Mouse (Mus musculus): ENCODE data around the gene Col23a1.

Gene Col23a1

DNA sequence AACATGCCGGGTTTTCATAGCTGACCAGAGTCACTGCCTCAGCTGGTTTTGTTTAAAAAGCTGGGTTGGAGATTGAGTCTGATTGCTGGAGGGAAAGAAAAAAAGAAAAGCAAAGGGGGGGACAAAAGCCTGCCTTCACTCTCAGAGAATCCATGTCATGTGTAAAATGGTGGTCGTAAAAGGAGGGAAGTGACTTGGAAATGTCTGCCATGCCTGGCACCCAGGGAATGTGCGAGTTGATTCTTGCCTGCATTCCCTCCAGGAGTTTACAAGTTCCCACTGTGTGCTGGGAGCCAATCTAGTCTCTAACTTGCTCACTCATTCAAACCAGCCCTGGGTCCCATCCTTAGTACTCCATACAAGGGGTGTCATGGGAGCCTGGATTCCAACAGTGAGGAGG is 100.8 kb downstream of the Col23a1 start:
- DNase-seq: peak in 1 of 2 experiments; percentile 10

DNA sequence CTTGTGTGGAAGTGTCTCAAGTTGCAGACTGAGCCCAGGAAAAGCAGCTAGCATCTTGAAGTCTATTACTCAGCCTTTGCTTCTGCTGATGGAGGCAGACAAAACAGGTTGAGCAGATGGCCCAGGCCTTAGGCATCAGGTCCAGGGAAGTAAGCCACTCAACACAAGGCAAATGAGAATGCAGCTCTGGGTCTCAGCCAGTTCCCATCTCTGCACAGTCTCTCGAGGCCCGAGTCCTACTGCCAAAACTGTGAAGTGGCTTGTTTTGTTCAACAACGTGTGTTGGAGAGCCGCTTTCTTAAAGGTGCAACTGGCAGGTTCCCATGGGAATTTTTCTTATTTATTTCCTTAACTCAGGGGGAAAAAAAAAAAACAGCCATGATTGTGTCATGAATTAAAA is 101.8 kb downstream of the Col23a1 start:
- DNase-seq: peak; percentile 86 to 92

DNA sequence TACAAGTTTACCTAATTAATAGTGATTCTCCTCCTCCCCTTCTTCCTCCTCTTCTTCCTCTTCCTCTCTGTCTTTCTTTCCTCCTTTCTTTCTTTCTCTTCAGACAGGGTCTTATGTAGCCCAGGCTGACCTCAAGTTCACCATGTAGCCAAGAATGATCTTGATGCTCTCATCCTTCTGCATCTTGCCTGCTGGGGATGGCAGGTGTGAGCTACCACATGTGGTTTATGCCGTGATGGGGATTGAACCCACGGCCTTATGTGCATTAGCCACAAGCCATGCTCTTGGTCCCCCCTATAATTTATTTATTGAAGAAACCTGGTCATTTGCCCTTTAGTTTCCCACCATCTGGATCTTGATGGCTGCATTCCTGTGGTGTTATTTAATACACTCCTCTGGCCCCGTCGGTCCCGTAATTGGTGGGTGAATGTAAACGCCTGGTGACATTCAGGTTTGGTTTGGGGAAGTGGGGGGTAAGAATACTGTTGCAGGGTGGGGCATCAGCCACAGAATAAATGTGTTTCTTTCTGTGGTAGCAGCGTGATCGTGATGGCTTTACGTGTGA is 104.7 kb downstream of the Col23a1 start:
- DNase-seq: no peak

DNA sequence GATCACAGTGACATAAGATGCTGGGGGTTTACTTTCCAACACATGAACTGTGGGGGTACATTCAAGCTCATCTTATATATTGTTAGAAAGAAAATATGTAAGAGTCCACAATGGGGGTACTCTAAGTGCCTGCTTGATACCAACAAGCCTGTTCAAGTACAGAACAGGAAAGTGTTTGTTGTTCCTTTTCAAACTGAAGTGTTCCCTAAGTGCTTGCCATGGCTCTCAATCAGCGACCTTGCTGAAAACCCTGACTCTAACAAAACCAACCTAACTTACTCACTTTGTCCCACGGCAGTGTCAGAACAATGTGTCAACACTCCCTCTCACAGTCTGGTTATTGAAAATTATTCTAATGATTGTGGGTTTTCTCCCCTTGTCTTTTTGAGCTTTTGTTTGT is 106.7 kb downstream of the Col23a1 start:
- DNase-seq: no peak

DNA sequence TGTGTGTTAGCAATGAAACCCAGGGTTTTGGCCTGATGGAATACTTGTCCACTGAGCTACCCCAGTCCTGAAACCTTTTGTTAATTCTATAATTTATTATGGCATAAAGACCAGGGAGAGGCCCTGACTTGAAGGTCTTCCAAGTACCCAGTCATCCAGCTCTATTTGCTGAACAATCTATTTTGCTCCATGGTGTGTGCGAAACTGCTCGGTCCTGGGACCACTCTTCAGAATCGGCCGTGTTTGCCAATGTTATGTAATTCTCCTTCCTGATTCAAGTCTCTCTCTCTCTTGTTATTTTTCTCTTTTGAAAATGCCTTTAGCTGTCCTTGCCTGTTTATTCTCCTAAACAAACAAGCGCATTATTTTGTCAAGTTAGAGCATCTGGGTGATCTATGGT is 108.4 kb downstream of the Col23a1 start:
- DNase-seq: no peak

DNA sequence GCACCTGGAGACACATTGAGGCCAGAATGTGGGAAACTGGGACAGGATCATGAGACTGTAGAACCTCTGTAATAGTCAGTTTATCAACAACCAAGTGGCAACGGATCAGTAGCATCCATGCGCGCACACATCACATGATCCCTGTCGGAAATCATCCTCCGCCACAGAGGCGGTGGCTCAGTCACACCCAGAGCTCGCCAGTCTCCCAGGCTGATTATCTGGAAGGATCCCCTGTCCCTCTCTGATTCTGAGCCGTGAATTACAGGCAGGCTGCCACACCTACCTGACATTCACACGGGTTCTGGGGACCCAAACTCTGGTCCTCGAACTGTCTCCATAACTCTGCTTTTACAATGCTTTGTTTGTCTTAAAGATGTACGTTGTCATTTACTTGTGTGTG is 110.6 kb downstream of the Col23a1 start:
- no peak for DNase-seq

DNA sequence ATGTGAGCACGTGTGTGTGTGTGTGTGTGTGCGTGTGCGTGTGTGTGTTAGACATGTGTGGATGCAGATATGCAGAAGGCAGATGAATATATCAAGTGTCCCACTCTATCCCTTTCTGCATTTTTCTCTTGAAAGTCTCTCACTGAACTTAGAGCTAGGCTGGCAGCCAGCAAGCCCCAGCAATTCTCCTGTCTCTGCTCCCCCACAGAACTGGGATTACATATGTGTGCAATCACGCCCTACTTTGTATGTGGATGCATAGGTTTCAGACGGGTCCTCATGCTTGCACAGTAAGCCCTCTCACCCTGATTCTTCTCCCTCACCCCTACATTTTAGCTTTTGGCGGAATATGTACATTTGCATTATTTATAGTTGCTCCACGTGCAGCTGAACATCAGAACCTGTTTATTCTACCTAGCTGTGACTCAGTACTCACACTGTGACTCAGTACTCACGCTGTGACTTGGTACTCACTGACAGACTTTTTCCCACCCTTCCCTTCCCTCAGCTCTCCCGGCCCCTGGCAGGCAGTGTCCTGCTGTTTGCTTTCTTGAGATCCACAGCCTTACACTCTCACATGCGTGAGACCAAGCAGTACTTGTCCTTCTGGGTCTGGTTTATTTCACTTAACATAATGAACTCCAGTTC is 111.9 kb downstream of the Col23a1 start:
- DNase-seq: no peak

DNA sequence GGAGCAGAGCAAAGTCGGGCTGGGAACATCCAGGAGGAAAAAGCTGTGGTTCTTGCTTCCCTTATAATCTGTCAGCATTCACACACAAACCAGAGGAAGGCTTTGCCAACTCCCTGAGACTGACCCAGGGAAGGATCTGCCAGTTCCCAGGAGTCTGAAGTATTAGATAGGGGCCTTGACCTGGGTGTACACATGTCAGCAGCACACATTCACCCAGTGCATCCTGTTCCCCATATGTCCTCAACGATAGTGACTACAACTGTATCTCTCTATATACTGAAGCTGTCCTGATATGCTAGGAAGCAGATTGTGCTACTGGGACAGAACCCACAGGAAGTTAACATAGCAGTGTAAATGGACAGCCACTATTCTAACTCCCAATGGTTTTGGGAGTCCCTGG is 114.2 kb downstream of the Col23a1 start:
- DNase-seq: no peak

DNA sequence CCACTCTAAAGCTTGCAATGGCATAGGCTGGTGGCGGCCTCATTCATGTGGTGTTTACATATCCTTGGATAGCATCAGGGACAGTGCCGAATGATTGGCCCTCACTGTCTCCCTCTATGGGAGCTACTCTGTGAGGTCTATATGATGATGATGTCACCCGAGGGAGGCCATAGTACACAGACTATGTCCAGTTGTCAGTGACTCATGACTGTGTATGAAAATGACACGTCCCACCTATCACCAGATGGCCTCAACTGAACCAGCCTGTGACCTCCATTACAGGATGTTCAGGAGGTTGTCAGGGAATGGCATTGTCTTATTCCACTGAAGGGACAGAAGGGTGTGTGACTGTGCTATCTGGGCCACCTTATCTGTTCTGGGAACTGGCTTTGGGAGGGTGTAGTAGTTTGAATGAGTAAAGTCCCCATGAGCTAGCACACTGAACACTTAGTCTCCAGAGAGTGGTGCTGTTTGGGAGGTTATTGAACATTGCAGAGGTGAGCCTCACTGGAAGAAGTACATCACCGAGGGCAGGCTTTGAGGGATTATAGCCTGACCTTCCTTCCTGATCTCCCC is 115.2 kb downstream of the Col23a1 start:
- DNase-seq: no peak

DNA sequence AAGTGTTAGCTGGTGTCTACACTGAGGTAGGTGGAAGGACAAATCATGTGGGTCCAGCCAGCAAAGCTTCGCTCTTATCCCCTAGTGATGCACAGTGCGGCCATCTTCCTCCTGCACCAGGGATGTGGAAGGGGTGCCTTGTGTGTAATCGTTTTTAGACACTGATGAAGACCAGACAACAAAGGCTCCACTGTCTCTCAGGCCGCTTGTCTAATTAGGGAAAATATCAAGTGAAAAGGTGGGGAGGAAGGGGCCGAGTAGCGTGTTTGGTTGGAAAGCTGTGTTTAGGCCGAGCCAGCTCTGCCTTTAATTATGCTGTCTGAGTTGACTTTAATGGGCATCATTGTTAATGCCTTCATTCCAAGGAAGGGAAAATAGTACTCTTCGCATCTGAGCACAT is 116.8 kb downstream of the Col23a1 start:
- DNase-seq: no peak

DNA sequence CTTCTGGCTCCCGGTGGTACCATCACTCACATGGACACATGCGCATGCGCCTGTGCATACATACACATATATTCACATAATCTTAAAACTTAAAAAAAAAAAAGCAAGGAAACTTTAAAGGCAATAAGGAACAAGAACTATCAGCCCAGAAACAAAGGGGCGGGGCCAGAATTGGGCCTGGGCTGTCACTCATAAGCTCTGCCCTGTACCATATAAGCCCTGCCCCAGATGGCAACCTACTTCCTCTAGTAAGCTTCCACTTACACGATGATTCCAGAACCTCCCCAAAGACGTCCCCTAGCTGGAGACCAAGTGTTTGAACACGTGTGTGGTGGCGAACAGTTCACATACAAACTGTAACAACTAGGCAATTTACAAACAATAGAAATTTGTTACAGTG is 117.6 kb downstream of the Col23a1 start:
- no peak for DNase-seq

DNA sequence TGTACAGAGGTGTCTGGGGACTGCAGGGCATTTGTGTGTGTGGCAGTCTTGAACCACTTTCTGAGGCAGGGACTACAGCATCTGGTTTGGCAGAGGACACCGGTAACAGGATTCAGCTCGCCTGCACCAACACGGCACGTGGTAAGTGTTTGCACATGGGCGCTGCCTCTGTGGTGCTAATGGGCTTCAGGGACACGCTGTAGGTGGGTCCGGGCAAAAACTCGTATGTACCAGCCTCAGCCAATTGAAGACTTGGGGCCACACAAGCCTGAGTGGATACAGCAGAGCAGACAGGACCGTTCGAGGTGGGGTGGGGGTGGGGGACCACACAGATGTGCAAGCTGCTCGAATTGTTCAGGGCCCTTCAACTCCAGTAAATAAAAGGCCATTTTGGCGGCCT is 121.1 kb downstream of the Col23a1 start:
- DNase-seq: no peak

DNA sequence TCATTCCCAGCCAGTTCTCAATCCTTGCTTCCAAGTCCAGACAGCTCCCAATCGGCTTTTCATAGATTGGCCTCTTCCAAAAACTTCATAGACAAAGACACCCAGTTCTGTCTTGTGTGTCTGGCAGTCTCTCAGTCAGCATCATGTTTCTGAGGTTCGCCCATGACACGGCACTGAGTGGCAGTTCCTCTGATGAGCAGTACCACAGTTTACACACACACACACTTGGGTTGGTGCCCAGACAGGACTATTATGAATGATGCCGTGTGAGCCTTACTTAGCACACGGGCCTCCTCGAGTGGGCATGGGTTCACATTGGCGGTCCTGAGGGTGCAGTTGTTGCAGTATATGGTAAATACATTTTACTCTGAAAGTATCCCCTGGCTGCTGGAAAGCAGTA is 124.8 kb downstream of the Col23a1 start:
- DNase-seq: no peak

DNA sequence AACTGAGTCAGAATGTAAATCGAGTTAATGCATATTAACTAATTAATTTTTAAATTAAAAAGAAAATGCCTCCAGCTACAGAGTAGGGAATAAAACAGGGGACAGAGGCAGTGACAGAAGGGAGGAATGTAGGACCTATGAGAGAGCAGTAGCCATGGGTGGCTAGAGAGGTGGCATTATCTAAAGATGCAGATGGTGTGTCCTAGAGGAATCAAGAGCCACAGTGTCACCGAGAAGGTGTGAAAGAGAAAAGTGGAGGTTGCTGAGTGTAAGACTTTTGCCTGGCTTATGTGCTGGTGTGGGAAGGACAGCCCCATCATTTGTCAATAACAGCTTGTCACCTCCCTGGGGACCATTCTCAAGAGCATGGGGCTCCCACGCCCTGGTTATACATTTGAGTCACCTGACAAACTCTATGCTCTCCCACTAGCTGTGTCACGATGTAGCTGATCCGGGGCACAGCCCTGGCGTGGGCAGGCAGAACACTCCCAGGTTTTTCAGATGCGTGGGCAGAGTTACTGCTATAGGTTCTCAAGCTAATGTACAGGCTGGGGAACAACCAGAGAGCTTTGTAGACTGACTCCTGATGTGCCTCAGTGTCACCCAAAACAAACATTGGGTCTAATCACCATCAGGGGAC is 125.4 kb downstream of the Col23a1 start:
- DNase-seq: no peak

DNA sequence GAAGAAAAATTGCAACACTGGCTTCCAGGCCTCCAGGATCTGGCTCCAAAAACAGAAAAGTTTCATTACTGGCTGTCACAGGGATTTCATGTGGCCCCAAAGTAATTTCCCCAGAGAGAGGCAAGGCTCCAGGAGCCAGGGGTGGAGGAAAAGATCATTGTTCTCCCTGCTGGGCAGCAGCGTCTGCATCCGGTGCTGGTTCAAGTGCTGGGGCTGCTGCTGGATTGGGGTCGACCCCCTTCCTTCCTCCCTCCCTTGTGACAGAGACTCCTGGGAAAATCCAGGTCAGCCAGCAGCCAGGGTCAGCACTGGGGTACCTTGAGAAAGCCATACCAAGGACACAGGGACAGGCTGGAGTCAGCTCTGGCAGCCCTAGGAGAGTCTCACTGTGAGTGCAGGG is 129.1 kb downstream of the Col23a1 start:
- DNase-seq: no peak

DNA sequence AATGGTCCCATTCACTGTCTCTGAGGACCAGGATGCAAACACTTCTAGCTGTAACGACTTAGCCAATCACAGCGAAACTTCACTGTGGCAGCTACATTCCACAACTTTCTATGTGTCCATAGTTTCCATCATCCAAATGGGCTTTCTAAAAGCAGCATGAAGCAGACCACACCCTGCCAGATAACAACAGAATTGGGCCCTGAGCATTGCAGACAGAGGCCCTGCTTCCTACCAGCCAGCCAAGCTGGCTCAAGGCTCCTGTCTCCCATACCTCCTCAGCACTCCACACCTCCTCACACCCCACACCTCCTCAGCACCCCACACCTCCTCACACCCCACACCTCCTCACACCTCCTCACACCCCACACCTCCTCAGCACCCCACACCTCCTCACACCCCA is 132.2 kb downstream of the Col23a1 start:
- DNase-seq: no peak

DNA sequence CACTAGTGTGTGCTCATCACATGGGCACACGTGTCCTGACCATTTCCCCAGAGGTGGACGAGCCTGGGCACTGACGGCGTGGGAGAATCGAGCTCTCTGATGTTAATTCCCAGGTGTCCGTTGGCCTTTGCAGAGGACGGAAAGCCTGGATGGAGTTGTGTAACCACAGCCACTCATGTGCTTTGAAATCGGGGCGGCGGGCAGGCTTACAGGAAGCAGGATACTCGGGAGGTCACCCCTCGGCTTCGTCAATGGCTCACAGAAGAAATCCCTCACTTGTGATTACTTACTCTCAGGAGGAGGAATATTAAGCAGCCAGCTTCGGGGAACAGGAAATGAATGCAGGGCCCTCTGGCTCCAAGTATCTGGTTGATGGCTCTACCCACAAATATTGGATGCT is 133.0 kb downstream of the Col23a1 start:
- no peak for DNase-seq

DNA sequence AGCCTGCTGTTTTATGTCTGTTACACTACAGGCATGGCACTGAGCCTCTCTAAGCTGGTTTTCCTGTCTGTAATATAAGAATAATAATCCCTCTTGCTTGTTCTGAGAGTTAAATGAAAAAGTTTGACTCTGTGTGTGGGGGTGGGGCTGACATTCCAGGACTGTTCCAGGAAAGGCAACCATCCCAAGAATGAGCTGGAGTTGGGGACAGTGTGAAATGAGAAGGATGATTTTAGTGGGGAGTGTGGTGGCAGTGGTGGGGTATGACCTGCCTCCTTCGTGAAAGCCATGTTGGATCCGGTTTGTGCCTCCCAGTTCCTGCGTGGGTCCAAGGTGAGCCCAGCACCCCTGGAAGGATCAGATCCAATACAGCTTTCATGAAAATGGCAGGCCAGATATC is 136.4 kb downstream of the Col23a1 start:
- no peak for DNase-seq

DNA sequence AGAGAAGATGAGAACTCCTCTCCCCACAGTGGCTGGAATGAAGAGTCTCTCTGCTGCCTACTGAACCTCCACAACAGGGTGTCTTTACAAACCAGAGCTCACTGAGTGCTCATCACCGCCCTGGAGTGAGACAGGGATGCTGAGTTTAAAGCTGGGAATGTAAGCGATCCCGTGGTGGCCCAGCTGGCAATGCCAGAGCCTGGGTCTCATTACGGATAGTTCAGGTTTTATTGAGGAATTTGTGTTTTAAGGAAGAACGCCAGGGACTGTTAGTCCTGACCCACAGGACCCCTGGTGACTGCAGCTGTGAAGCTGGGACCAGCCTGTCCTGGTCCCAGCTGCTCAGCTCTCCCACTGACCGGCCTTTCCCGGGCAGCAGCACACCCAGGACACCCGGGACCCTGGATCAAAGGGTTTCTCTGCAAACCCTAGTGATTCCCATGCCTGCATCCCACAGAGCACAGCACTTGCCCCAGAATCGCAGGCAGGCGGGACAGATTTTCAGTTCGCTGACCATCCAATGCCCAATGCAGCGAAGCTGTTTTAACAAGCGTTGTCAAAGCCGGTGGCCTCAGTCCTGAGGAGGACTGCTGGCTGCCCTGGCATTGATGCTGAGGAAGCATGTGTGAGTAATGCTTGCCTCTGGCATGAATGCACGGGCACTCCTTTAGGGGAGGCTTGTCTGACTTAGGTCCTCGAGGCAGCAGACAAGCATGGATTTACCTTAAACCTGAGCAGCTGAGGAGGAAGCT is 139.9 kb downstream of the Col23a1 start:
- no peak for DNase-seq

DNA sequence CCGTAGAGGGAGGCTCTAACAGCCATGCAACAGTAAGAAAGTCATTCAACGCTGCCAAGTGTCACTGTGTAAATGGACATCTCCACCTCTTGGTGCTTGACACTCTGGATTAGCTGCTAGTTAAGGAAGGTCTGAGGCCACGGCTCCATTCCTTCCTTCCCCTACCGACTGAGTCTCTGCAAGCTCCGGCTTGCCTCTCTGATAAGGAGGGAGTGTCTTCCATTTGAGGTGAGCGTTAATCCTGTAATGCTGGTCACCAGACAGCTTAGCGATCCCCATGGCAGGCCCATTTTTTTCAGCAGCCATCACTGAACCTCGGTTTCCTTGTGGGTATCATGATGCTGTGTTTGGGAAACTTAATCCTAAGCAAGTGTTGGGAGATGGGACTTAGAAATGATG is 140.5 kb downstream of the Col23a1 start:
- DNase-seq: no peak

DNA sequence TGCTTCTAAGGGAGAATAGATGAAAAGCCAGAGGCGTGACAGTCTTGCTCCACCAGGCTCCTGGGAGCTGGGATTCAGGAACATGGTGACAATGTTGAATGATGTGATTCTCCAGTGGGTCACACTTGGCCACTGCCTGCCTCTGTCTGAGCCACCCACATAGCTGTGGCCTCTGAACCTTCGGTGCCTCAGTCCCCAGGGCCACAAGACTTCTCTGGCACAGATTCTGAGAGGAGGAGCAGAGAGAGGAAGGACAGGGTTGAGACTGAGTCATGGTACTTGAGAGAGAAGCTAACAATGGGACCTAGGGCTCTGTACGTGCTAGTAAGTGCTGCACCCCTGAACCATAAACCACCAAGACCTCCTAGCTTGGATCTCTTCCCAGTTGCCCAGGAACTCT is 141.6 kb downstream of the Col23a1 start:
- no peak for DNase-seq

DNA sequence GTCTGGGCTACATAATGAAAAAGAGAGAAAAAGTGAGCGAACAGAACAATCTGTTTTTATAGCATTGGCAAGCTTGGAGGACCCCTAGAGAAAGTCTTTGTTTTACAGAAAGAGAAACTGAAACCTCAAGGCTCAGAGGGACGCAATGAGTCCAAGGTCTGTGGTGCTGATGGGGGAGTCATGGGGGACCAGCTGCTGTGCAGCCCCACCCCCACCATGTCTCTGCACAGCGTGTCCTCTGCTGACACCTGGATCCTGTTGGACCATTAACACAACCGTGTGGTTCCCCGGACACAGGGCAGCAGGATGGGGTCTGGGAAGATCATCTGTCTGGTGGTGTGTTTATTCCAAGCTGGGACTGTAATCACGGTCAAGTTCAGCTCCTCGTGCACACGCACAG is 142.2 kb downstream of the Col23a1 start:
- DNase-seq: no peak

DNA sequence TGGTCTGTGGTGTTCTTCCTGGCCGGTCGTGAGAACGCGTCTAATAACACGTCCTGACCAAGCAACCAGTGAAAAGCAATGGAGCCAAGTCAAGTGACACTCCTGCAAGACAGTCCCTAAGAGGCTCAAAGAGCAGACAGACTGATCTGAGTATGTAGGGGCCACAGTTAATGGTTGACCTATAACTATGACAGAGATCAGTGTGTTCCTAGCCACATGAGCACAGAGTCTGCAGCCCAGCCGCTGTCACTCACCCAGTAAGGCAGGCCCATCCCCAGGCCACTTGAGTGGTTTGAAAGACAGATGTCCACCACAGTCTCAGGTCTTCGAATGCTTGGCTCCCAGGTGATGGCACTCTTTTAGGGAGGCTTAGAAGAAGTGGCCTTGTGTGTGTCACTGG is 152.3 kb downstream of the Col23a1 start:
- no peak for DNase-seq

DNA sequence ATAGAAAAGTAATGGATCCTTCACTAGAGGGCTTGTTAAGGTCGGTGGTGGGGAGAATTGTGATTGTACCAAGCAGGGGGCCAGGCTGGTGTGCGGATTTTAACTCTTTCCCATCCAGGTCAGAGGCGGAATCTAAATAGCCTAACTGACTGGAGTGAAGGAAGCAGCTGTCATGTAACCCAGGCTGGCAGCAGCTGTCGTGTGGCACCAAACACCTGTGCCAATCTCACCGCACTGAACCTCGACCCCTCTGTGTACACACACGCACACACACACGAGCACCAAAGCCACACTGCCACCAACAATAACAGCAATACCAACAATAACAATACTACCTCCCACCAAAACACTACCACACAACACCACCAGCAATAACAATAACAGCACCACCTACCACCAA is 152.9 kb downstream of the Col23a1 start:
- DNase-seq: no peak

Data from cerebellum, adult 18-20 months (tissue).